Mouse (Mus musculus) MEL (cell line): ENCODE measurements around the gene Svs3b. TPM values are rescaled to one million over a fixed set of nuclear protein-coding genes. Genes with fewer than 3 reads are reported as not detected.

Experiments used
- DNase-seq: peaks from one replicate; pipeline ENCODE4 v3.0.0; 2011; ENCODE audit warnings: low read depth, low spot score
- H3K27ac ChIP-seq: 2 replicates; pipeline ENCODE4 v1.5.1; 2012; ENCODE audit warnings: low read depth, mild to moderate bottlenecking, control low read depth, low read length, moderate library complexity; ENCODE audit not compliant: control insufficient read depth
- H3K27me3 ChIP-seq, 2 experiments: fragments of 150-350 bp in 1 of 2; sonication (generic) in 1 of 2; 2 replicates each; pipeline ENCODE4 v1.6.1; 2012; ENCODE audit warnings: low read length in 2 of 2, mild to moderate bottlenecking in 2 of 2, improper control_type of control experiment in 1 of 2, moderate library complexity in 1 of 2; ENCODE audit not compliant: insufficient read depth in 2 of 2, control insufficient read depth in 1 of 2
- H3K36me3 ChIP-seq, 2 experiments: 2 replicates each; pipeline ENCODE4 v1.6.1; 2012 to 2014; ENCODE audit warnings: low read length in 2 of 2, improper control_type of control experiment in 1 of 2, inconsistent platforms in 1 of 2, mild to moderate bottlenecking in 1 of 2; ENCODE audit not compliant: insufficient read depth in 2 of 2, control insufficient read depth in 1 of 2
- H3K4me1 ChIP-seq, 2 experiments: fragments of 150-350 bp in 1 of 2; sonication (generic) in 1 of 2; 2 replicates each; pipeline ENCODE4 v1.6.1; 2012; ENCODE audit warnings: low read length in 2 of 2, improper control_type of control experiment in 1 of 2, mild to moderate bottlenecking in 1 of 2; ENCODE audit not compliant: insufficient read depth in 2 of 2, control insufficient read depth in 1 of 2
- H3K4me3 ChIP-seq, 2 experiments: fragments of 150-350 bp in 1 of 2; sonication (generic) in 1 of 2; 2 replicates each; pipeline ENCODE4 v1.5.1; 2012; ENCODE audit warnings: low read depth in 2 of 2, low read length in 2 of 2, mild to moderate bottlenecking in 2 of 2, moderate library complexity in 2 of 2, control low read depth in 1 of 2, improper control_type of control experiment in 1 of 2; ENCODE audit not compliant: control insufficient read depth in 1 of 2, insufficient read depth in 1 of 2
- H3K79me2 ChIP-seq: 2 replicates; pipeline ENCODE4 v1.6.1; 2012; ENCODE audit warnings: mild to moderate bottlenecking, low read length, moderate library complexity; ENCODE audit not compliant: control insufficient read depth, poor library complexity, insufficient read depth
- H3K9ac ChIP-seq: 2 replicates; pipeline ENCODE4 v1.6.1; 2012; ENCODE audit warnings: low read depth, mild to moderate bottlenecking, control low read depth, low read length, moderate library complexity; ENCODE audit not compliant: control insufficient read depth, poor library complexity, severe bottlenecking
- H3K9me3 ChIP-seq: fragments of 150-350 bp; sonication (generic); replicated peaks from 2 replicates; pipeline ENCODE4 v1.6.1; 2012; ENCODE audit warnings: mild to moderate bottlenecking, low read length, improper control_type of control experiment, moderate library complexity; ENCODE audit not compliant: insufficient read depth
- BHLHE40 ChIP-seq: IDR thresholded peaks from 2 replicates; pipeline ENCODE4 v1.6.1; 2012; ENCODE audit warnings: low read depth, mild to moderate bottlenecking, inconsistent platforms, low read length, improper control_type of control experiment, borderline replicate concordance
- CHD2 ChIP-seq: IDR thresholded peaks from 2 replicates; pipeline ENCODE4 v1.6.1; 2011; ENCODE audit warnings: low read length, improper control_type of control experiment
- E2F4 ChIP-seq: IDR thresholded peaks from 2 replicates; pipeline ENCODE4 v1.6.1; 2011; ENCODE audit warnings: low read depth, low read length, improper control_type of control experiment, borderline replicate concordance
- ELF1 ChIP-seq: IDR thresholded peaks from 2 replicates; pipeline ENCODE4 v1.6.1; 2014; ENCODE audit warnings: low read depth, mild to moderate bottlenecking, inconsistent platforms, low read length, improper control_type of control experiment, moderate library complexity
- ETS1 ChIP-seq: IDR thresholded peaks from 2 replicates; pipeline ENCODE4 v1.6.1; 2012; ENCODE audit warnings: low read depth, mild to moderate bottlenecking, inconsistent platforms, low read length, improper control_type of control experiment, moderate library complexity
- HCFC1 ChIP-seq: IDR thresholded peaks from 2 replicates; pipeline ENCODE4 v1.6.1; 2012; ENCODE audit warnings: low read depth, mild to moderate bottlenecking, inconsistent platforms, low read length, improper control_type of control experiment, moderate library complexity
- MAFK ChIP-seq: IDR thresholded peaks from 2 replicates; pipeline ENCODE4 v1.6.1; 2011; ENCODE audit warnings: low read depth, mild to moderate bottlenecking, low read length, improper control_type of control experiment, borderline replicate concordance
- MAX ChIP-seq: IDR thresholded peaks from 2 replicates; pipeline ENCODE4 v1.6.1; 2011; ENCODE audit warnings: low read length, improper control_type of control experiment
- MAZ ChIP-seq: IDR thresholded peaks from 2 replicates; pipeline ENCODE4 v1.6.1; 2012; ENCODE audit warnings: low read depth, mild to moderate bottlenecking, inconsistent platforms, low read length, improper control_type of control experiment
- MEF2A ChIP-seq: IDR thresholded peaks from 2 replicates; pipeline ENCODE4 v1.6.1; 2014; ENCODE audit warnings: low read depth, mild to moderate bottlenecking, inconsistent platforms, low read length, improper control_type of control experiment; ENCODE audit not compliant: poor library complexity, insufficient replicate concordance, severe bottlenecking; ENCODE audit errors: extremely low read depth
- MXI1 ChIP-seq: IDR thresholded peaks from 2 replicates; pipeline ENCODE4 v1.6.1; 2011; ENCODE audit warnings: mild to moderate bottlenecking, low read depth, low read length, improper control_type of control experiment
- NELFE ChIP-seq: IDR thresholded peaks from 2 replicates; pipeline ENCODE4 v1.6.1; 2011; ENCODE audit warnings: low read depth, low read length, improper control_type of control experiment
- NRF1 ChIP-seq: IDR thresholded peaks from 2 replicates; pipeline ENCODE4 v1.6.1; 2014; ENCODE audit warnings: low read depth, mild to moderate bottlenecking, inconsistent platforms, low read length, improper control_type of control experiment, moderate library complexity; ENCODE audit not compliant: poor library complexity, insufficient read depth, severe bottlenecking
- POLR2AphosphoS5 ChIP-seq: IDR thresholded peaks from 2 replicates; pipeline ENCODE4 v1.6.1; 2012; ENCODE audit warnings: low read depth, borderline replicate concordance, mild to moderate bottlenecking, inconsistent platforms, low read length, moderate library complexity, mixed read lengths
- RCOR1 ChIP-seq: IDR thresholded peaks from 2 replicates; pipeline ENCODE4 v1.6.1; 2012; ENCODE audit warnings: low read depth, mild to moderate bottlenecking, inconsistent platforms, low read length, improper control_type of control experiment
- TBP ChIP-seq: IDR thresholded peaks from 2 replicates; pipeline ENCODE4 v1.8.0; 2011; ENCODE audit warnings: low read depth, low read length, improper control_type of control experiment
- USF1 ChIP-seq: IDR thresholded peaks from 2 replicates; pipeline ENCODE4 v1.6.1; 2014; ENCODE audit warnings: low read depth, mild to moderate bottlenecking, inconsistent platforms, low read length, improper control_type of control experiment, moderate library complexity
- ZKSCAN1 ChIP-seq: IDR thresholded peaks from 2 replicates; pipeline ENCODE4 v1.6.1; 2012; ENCODE audit warnings: low read depth, mild to moderate bottlenecking, inconsistent platforms, low read length, improper control_type of control experiment, moderate library complexity
- ZMIZ1 ChIP-seq: IDR thresholded peaks from 2 replicates; pipeline ENCODE4 v1.6.1; 2012; ENCODE audit warnings: low read depth, mild to moderate bottlenecking, inconsistent platforms, low read length, improper control_type of control experiment, moderate library complexity
- polyA plus RNA-seq, 2 experiments: library from polyadenylated mRNA; stranded (reverse) in 1 of 2; unstranded in 1 of 2; fragments of >175 nt in 1 of 2; fragments of >200 nt in 1 of 2; gene quantifications; 2 replicates each; pipeline versions ENCODE4 v1.2.1 to v1.2.4; 2012; ENCODE audit warnings: low replicate concordance in 2 of 2, low read depth in 1 of 2; ENCODE audit not compliant: insufficient read length in 2 of 2, insufficient read depth in 1 of 2, missing spikeins in 1 of 2
- total RNA-seq: library from RNA; depleted of rRNA; stranded (reverse); fragments of 300-350 nt; gene quantifications from 2 replicates; pipeline ENCODE4 v1.2.3, GENCODE M21; 2012

Svs3b gene
- total and polyA plus RNA-seq, 3 experiments = not detected

DNA sequence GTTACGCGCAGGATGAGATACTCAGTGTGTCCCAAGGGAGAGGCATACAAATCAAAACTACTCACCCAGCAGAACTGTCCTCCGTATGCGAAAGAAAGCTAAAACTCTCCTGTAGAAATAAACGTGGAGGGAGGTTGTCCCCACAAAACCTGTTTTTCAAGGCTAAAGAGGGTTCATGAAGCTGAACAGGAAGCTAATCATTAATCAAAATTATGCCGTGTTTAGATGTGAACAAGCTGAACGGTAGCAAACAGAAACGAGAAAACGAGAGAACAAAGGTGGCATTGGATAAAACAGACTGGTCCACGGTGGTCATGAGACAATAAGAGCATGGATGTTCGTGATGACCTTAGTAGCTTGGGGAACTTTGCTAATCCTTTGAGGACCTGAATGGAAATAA is 34.9 kb downstream of the Svs3b start, which contains the start of gene Wfdc15b:
Wfdc15b (minus strand) TSS at position 139 of the 400 bp plus-strand sequence.
- H3K27ac ChIP-seq = no peak within 1 kb of the TSS
- H3K4me3 ChIP-seq = no peak within 1 kb of the TSS
- no peak within 1 kb of the TSS for H3K9ac ChIP-seq
- TF ChIP-seq E2F4 = no peak
- no peak for TF ChIP-seq MXI1
- TF ChIP-seq MAX = no peak
- no peak for TF ChIP-seq MAZ
- TF ChIP-seq ETS1 = no peak
- no peak for TF ChIP-seq ZMIZ1
- TF ChIP-seq BHLHE40 = no peak
- no peak for TF ChIP-seq TBP
- no peak for TF ChIP-seq NELFE
- no peaks in the 10 kb centered on the region for H3K79me2 ChIP-seq
- H3K36me3 ChIP-seq = no peaks in the 10 kb centered on the region
- H3K27me3 ChIP-seq = peaks cover 7 to 10% of the 10 kb centered on the region in 2 experiments
- no peaks in the 10 kb centered on the region for H3K9me3 ChIP-seq
- H3K4me1 ChIP-seq = no peaks in the 10 kb centered on the region
- no peak for DNase-seq

DNA sequence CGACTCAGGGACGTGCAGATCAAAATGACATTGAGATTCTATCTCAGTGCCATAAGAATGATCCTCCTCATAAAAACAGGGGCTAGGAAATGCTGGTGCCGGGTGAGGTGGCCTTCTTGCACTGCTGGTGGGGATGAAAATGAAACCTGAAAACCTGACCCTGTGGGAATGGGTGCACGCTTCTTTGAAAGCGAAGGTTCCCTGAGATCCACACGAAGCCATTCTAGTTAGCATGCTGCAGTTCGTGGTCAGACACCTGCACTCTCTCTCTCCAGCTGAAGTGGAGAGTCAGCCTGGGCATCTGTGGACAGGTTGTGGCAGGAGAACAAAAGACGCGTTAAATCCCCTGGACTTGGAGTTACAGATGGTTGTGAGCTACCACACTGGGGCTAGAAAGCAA is 37.1 kb downstream of the Svs3b start:
- H3K27ac ChIP-seq = no peak overlapping the region
- peaks cover 11 to 22% of the 10 kb centered on the region in 2 experiments for H3K27me3 ChIP-seq
- no peaks in the 10 kb centered on the region for H3K4me1 ChIP-seq
- DNase-seq = no peak
- no peak overlapping the region for H3K9ac ChIP-seq
- no peaks in the 10 kb centered on the region for H3K36me3 ChIP-seq
- H3K4me3 ChIP-seq = no peak overlapping the region
- H3K9me3 ChIP-seq = no peaks in the 10 kb centered on the region
- no peaks in the 10 kb centered on the region for H3K79me2 ChIP-seq
- TF ChIP-seq ZKSCAN1 (no peak), MAZ (no peak), MAX (no peak), CHD2 (no peak), TBP (no peak), MAFK (no peak), NELFE (no peak), POLR2AphosphoS5 (no peak), HCFC1 (no peak), RCOR1 (no peak), ELF1 (no peak), NRF1 (no peak), USF1 (no peak), MEF2A (no peak)
- TF ChIP-seq, all 39 proteins: peak for 0
